Mouse (Mus musculus) kidney, adult 9 months (tissue): ENCODE measurements around the gene Fa2h.
A peak's percentile ranks its signal among the peaks of the same experiment; 100 is the strongest.

Experiments used
- DNase-seq: peaks from one replicate; pipeline ENCODE4 v3.0.0; 2022

Gene Fa2h

GRCm38 (mm10) chr8:111393391-111394363 lies at the start of gene Fa2h:
Fa2h (minus strand) TSS chr8:111393824.
- DNase-seq: peak; percentile 86

DNA sequence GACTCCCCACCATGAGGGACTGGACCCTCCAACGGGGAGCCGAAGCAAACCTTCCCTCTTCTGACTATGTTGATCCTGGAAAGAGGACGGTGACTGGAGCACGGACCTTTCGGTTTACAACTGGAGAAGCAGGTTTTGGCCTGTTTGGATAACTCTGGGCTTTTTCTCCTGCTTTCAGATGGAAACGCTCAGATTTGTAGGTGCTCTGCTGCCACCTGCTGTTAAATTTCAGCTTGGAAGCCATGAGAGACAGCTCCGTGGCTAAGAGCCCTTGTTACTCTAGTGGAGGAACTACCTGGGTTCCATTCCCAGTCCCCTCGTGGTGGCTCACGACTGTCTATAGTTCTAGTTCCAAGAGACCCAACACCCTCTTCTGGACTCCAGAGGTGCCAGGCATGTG lies 45.6 kb upstream of the Fa2h start:
- peak; percentile 90 for DNase-seq

GRCm38 (mm10) chr8:111435071-111435828 lies 41.6 kb upstream of the Fa2h start:
- peak; percentile 88 for DNase-seq

GRCm38 (mm10) chr8:111424646-111425045 lies 31.0 kb upstream of the Fa2h start:
- no peak for DNase-seq

DNA sequence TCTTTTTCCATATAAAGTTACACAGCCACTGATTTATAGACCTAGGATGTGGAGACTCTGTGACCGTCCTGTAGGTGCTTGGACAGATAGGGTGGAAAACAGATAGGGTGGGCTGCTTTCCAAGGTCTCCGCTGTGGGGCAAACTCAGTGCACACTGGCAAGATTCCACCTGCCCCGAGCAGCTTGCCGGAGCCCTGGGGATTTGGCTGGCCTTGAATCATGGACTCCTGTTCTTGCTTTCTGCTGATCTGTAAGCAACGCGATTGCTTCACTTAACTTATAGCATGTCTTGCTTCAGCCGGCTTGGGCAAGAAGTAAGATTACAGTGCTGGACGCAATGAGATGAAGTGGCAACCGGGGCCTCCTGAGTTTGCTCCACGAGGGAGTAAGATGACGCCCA lies 30.6 kb upstream of the Fa2h start:
- DNase-seq: no peak

GRCm38 (mm10) chr8:111422614-111423013 lies 29.0 kb upstream of the Fa2h start:
- no peak for DNase-seq

DNA sequence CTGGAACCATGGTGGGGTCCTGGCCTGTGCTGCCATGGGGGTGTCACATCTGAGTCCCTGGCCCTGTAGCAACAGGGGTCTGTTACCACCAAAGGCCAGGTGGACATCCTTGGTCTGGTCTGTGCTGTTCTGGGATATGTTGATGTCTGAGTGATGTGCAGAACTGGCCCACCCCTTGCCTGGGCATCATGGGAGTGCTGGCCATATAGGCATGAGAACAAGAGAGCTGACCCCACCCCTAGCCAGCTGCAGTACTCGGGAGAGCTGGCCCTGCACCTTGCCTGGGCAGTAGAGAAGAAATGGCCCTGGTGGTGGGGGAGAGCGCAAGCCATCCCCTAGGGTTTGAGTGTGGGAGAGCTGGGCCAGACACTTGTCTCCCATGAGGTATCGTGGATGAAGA lies 25.5 kb upstream of the Fa2h start:
- DNase-seq: no peak

DNA sequence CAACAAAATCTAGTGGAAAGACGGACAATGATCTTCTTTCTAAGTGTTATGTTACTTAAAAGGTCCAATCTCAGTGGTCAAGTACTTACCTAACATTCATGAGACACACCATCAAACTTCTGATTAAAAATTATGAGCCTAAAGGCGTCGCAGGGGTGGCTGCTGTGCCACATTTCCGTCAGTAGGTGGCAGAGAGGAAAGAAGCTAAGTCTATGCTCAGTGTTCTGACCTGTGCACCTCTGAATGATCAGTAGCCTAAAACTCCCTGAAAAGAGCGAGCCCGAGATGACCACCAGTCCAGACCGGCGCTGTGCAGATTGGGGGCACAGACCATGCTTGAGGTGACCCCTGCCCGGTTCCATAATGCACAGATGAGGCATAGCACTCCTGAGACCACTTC lies 25.0 kb upstream of the Fa2h start:
- peak; percentile 55 for DNase-seq

GRCm38 (mm10) chr8:111417222-111417621 lies 23.6 kb upstream of the Fa2h start:
- DNase-seq: no peak

DNA sequence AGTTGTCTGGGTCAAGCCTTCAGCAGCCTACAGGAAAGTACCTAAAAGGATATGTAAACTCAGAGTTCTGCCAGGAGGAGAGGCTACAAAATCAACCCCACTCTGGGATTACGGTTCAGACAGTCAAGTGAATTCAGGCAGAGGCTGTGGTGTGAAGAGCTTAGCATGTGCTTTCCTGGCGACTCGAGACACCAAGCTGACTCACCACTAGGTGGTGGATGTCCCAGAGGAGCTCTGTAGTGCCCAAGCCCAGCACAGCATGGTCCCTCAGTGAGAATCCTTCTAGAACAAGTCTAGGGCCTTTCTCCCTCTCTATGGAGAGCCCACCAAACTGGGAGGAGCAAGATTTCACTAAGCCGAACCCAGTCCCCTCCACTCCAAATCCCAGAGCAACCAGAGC lies 9.8 kb upstream of the Fa2h start:
- peak; percentile 29 for DNase-seq

DNA sequence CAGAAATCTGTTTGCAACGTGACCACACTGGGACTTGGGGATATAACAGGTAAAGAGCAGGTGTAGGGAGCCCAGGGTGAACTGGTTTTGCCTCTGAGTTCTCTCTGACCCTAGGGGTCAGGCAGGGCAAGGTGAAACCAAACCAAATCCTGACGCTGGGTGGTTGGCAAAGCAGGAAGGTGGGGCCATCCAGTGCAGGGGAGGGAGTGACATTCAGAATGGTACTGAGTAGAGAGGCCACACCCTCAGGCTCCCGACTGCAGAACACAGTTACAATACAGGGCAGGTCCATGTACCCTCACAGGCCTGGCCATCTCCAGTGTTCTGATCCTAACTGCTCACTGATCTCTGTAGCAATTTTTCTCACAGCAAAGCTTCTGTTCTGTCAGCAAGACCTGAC lies 2.4 kb downstream of the Fa2h start:
- DNase-seq: no peak

DNA sequence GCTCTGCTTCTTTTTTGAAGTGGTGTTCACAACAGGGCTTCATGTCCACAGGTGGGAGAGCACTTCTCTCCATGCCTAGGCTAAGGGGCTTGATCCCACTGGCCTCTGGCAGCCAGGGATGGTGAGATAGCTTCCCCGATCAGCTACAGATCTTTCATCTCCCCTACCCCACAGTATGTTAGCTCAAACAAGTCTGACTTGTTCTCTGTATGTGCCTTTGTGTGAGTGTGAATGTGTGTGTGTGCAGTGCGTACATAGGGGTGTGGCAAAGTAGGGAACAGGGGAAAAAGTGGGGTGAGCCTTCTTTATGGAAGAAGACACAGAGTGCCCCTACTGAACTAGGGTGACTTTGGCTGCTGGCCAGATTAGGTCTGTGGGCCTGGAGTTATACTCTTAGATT lies 2.8 kb downstream of the Fa2h start:
- no peak for DNase-seq

- DNase-seq: no peak
Observed at GRCm38 (mm10) chr8:111389581-111389980, 4.0 kb downstream of the Fa2h start.

GRCm38 (mm10) chr8:111385915-111386314 lies 7.7 kb downstream of the Fa2h start:
- no peak for DNase-seq

GRCm38 (mm10) chr8:111384628-111385027 lies 9.0 kb downstream of the Fa2h start:
- DNase-seq: no peak

DNA sequence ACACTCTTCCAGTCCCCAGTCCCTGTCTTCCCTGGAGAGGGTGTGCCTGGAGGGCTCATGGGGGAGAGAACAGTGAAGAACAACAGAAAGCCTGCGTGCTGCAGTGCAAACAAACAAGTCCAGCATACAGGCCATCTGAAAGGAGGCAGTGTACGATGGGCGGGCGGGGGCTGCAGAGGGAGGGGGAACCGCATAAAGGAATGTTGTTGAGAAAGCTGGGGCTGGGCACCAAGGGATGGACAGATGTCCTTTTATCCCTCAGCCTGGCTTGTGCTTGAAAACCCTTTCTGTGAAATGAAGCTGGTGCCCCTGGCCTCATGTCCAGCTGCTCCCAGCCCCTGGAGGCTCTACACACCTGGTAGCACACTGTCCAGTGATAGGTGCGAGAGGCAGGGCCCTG lies 18.4 kb downstream of the Fa2h start:
- no peak for DNase-seq

GRCm38 (mm10) chr8:111369711-111370110 lies 23.9 kb downstream of the Fa2h start:
- DNase-seq: no peak

GRCm38 (mm10) chr8:111367350-111367749 lies 26.3 kb downstream of the Fa2h start:
- DNase-seq: no peak

DNA sequence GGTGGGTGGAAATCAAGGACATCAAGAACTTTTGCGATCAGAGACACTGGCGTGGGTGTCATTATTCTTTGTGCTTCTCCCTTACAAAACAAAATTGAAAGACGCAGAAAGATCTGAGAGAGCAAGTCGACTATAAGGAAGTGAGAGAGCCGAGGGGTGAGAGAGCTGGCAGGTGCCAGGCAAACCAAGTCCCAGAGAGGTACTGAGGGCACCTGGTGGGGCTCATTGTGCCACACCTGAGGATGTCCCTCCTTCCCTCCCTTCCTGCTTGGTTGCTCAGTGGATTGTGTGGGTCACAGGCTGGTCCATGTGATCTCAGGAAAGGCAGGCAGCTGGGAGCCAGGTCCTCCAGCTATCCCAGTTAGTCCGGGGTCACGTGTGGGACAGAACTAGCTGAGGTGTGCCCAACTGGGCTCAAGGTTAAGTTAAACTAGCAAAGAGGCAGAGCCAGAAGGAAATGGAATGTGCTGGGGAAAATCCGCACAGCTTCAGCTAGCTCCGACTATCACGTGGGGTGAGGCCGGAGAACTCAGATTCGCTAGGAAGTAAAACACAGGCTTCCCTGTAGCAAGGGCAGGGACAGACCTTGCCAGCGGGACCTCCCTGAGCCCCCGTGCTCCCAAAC lies 26.9 kb downstream of the Fa2h start:
- peak; percentile 93 for DNase-seq

DNA sequence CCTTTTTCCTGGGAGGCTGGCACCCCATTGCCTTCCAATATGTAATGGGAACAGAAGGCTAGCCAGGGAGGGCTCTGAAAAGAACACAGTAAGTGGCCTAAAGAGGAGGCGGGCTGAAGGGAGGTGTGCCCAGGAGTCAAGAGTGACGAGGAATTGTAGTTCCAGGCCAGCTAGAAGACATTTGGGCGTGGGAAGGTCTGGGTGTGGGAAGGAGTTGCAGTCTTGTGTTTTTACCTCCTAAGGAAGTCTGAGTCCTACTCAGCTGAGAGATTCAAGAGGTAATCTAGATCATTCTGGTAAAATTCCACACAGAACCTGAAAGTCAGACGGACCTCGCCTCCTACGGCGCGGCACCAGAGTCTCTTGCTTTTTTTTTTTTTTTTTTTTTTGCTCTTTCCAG lies 30.1 kb downstream of the Fa2h start:
- DNase-seq: no peak

- peak; percentile 38 for DNase-seq
Observed at GRCm38 (mm10) chr8:111360579-111361209, 32.9 kb downstream of the Fa2h start.

DNA sequence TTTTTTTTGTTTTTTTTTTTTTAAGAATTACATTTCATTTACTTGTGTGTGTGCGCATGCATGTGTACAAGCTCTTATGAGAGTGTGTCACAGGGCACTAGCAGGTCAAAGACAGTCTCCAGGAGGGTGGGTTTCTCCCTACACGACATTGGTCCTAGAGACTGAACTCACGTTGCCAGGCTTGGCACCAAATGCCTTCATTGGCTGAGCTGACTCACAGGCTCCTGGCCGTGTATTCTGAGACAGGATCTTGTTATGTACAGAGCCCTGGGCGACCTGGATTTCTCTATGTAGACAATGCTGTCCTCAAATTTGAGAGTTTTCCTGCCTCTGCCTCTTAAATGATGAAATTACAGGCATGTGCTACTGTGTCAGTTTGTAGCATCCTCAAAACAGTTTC lies 33.7 kb downstream of the Fa2h start:
- DNase-seq: no peak

GRCm38 (mm10) chr8:111358905-111359304 lies 34.7 kb downstream of the Fa2h start:
- no peak for DNase-seq
